ENCODE assay signal across 8 mouse cellular contexts in the genomic region with DNA sequence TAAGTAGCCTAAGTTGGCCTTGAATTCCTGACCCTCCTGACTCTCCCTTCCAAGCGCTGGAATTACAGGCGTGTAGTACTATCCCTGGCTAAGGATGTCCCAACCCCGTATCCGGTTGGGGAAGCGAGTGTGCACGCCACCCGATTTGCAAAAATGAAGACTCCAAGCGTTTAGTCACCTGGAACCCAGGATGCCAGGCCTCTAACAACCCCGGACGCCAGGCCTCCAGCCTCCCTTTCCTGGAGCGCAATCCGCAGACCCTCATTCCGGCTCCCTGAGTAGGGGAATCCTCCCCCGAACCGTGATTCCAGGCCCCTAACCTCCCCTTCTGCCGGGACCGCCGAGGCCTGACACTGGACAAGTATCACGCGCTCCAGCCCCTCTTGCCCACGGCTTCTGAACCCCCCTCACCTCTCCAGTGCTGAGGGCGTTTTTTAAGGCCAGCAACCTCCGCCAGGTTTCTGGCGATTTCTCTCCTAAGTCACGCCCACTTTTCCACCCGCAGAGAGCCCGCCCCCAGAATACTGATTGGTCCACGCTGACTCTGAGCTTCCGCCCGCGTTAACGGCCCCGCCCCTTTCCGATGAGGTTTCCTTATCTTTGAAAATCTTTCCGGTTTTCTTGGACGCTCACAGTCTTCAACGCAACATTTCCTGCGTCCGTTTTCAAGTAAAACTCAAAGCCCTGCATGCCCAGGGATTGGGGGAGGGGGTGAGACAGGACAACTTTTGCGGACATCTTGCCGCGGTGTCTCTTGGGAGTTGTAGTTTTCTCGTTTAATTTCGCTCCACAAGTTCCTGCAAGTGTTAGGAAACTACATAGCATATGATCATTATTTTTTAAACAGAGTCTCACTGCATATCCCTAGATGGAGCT. TPM values are rescaled to one million over a fixed set of nuclear protein-coding genes. Genes with fewer than 3 reads are reported as not detected.
DNase-seq lines count a peak whose midpoint lies in the region; ATAC-seq and TF ChIP-seq lines count a peak whose summit lies in the region.

A gene (minus strand): TSS at position 495 of the 876 bp plus-strand sequence.

- peak in 1 of 3 experiments; percentile 12; a peak in 1 of 6 replicates for TF ChIP-seq CTCF in MEL (IDR thresholded peaks at IDR 0.05 in 2 of 3, conservative IDR thresholded peaks at IDR 0.05 in 1 of 3; ENCODE audit: control insufficient read depth in 1 of 3, insufficient read depth in 1 of 3, low read depth in 2 of 3, low read length in 3 of 3, poor library complexity in 1 of 3, severe bottlenecking in 1 of 3)
- no peak for TF ChIP-seq CTCF in cerebellum, adult 2 months (IDR thresholded peaks at IDR 0.05; ENCODE audit: borderline replicate concordance, insufficient read depth, low read depth, low read length)

- H3K4me3 ChIP-seq in MEL (ENCODE audit: control insufficient read depth in 1 of 2, insufficient read depth in 1 of 2, low read depth in 2 of 2, low read length in 2 of 2), result peak within 1 kb of the TSS; percentile 72 to 87
- peak within 1 kb of the TSS; percentile 98 for H3K4me3 ChIP-seq in cerebellum, adult 2 months (replicated peaks; ENCODE audit: insufficient read depth, low read depth, low read length)
- H3K4me3 ChIP-seq in lung, embryonic 16.5 days (ENCODE audit: low read length), result peak within 1 kb of the TSS; percentile 89

- DNase-seq in MEL (ENCODE audit: low read depth, low spot score), result peak; percentile 98
- peak; percentile 91 to 93 for DNase-seq in cerebellum, adult 2 months
- DNase-seq in forelimb bud, embryonic 11.5 days (ENCODE audit: low read depth, low spot score), result peak; percentile 91
- peak; percentile 78 for DNase-seq in layer of hippocampus, adult 9-10 months (ENCODE audit: low spot score)
- DNase-seq in ovary, postnatal 10 days (ENCODE audit: low spot score), result peak; percentile 81
- peak; percentile 87 to 91 for DNase-seq in thymus, postnatal 10 days (ENCODE audit: low spot score in 2 of 2)

- ATAC-seq in hematopoietic stem cell, adult 5-6 weeks (replicated peaks in 1 of 2; ENCODE audit: insufficient read depth in 1 of 2, low FRiP score in 2 of 2, low TSS enrichment in 1 of 2, low read depth in 1 of 2, poor library complexity in 2 of 2, severe bottlenecking in 2 of 2), result peak; percentile 84 to 93
- ATAC-seq in lung, embryonic 16.5 days (ENCODE audit: low read depth), result peak; percentile 94

- peak within 1 kb of the TSS; percentile 91 for H3K4me2 ChIP-seq in lung, embryonic 16.5 days (ENCODE audit: low read depth, low read length)

- H3K4me1 ChIP-seq in MEL (ENCODE audit: control insufficient read depth in 1 of 2, insufficient read depth in 2 of 2, low read length in 2 of 2), result peaks cover 7 to 10% of the 10 kb centered on the region in 2 experiments
- peaks cover 18% of the 10 kb centered on the region for H3K4me1 ChIP-seq in cerebellum, adult 2 months (ENCODE audit: control insufficient read depth, insufficient read depth, low read length)
- H3K4me1 ChIP-seq in lung, embryonic 16.5 days (replicated peaks; ENCODE audit: control insufficient read depth, insufficient read depth, low read length), result peaks cover 8% of the 10 kb centered on the region

- under 1% methylated on average over 44 of the region's 44 CpGs for WGBS in cerebellum, adult 2 months
- under 1% methylated on average over 44 of the region's 44 CpGs for WGBS in lung, embryonic 16.5 days

- TF ChIP-seq POLR2A in MEL (IDR thresholded peaks at IDR 0.05; ENCODE audit: control insufficient read depth in 1 of 2, insufficient read depth in 1 of 2, low read depth in 1 of 2, low read length in 2 of 2, poor library complexity in 1 of 2), result peak; percentile 80 to 94
- TF ChIP-seq POLR2A in cerebellum, adult 2 months (IDR thresholded peaks at IDR 0.05; ENCODE audit: borderline replicate concordance, insufficient read depth, low read length), result peak; percentile 70; the same call in 1 of the 2 replicates

- TF ChIP-seq EP300 in MEL (IDR thresholded peaks at IDR 0.05; ENCODE audit: low read depth in 1 of 2, low read length in 2 of 2), result peak in 1 of 2 experiments; percentile 84; a peak in 3 of 4 replicates

- peak within 1 kb of the TSS; percentile 86 for H3K9ac ChIP-seq in MEL (ENCODE audit: control insufficient read depth, low read depth, low read length, poor library complexity, severe bottlenecking)
- peak within 1 kb of the TSS; percentile 92 for H3K9ac ChIP-seq in lung, embryonic 16.5 days (ENCODE audit: low read length)

- H3K79me2 ChIP-seq in MEL (ENCODE audit: control insufficient read depth, insufficient read depth, low read length, poor library complexity), result peaks cover 24% of the 10 kb centered on the region

- H3K27ac ChIP-seq in MEL (ENCODE audit: control insufficient read depth, low read depth, low read length), result peak within 1 kb of the TSS; percentile 95
- H3K27ac ChIP-seq in cerebellum, adult 2 months (ENCODE audit: insufficient read depth, low read length), result peak within 1 kb of the TSS; percentile 42
- H3K27ac ChIP-seq in lung, embryonic 16.5 days (ENCODE audit: low read length), result peak within 1 kb of the TSS; percentile 97

- TF ChIP-seq RAD21 in MEL (IDR thresholded peaks at IDR 0.05; ENCODE audit: low read depth, low read length), result no peak

- H3K9me3 ChIP-seq in MEL (replicated peaks; ENCODE audit: insufficient read depth, low read length), result no peaks in the 10 kb centered on the region
- no peaks in the 10 kb centered on the region for H3K9me3 ChIP-seq in lung, embryonic 16.5 days (ENCODE audit: control insufficient read depth, low read length)

- peaks cover 5 to 16% of the 10 kb centered on the region in 2 experiments for H3K36me3 ChIP-seq in MEL (ENCODE audit: control insufficient read depth in 1 of 2, insufficient read depth in 2 of 2, low read length in 2 of 2)
- peaks cover 11% of the 10 kb centered on the region for H3K36me3 ChIP-seq in lung, embryonic 16.5 days (ENCODE audit: control insufficient read depth, insufficient read depth, low read length)

- H3K27me3 ChIP-seq in MEL (ENCODE audit: control insufficient read depth in 1 of 2, insufficient read depth in 2 of 2, low read length in 2 of 2), result no peaks in the 10 kb centered on the region
- H3K27me3 ChIP-seq in cerebellum, adult 2 months (ENCODE audit: control insufficient read depth, insufficient read depth, low read length), result no peaks in the 10 kb centered on the region
- H3K27me3 ChIP-seq in lung, embryonic 16.5 days (ENCODE audit: control insufficient read depth, insufficient read depth, low read depth, low read length), result no peaks in the 10 kb centered on the region

TF ChIP-seq in MEL, 35 proteins besides CTCF, POLR2A, EP300 and RAD21 (continues in another document):
- TF ChIP-seq CHD1 (IDR thresholded peaks at IDR 0.05; ENCODE audit: low read depth, low read length), result no peak; the same call in 1 of the 2 replicates
- 0 out of 2 replicates have a peak, but pooled peaks have one; percentile 27 for TF ChIP-seq NRF1 (IDR thresholded peaks at IDR 0.05; ENCODE audit: insufficient read depth, low read depth, low read length, poor library complexity, severe bottlenecking)
- peak; percentile 75; the same call in 1 of the 2 replicates for TF ChIP-seq E2F4 (IDR thresholded peaks at IDR 0.05; ENCODE audit: borderline replicate concordance, low read depth, low read length)
- TF ChIP-seq USF2 (IDR thresholded peaks at IDR 0.05; ENCODE audit: borderline replicate concordance in 1 of 2, insufficient read depth in 1 of 2, low read depth in 1 of 2, low read length in 2 of 2), result no peak
- TF ChIP-seq ZC3H11A (IDR thresholded peaks at IDR 0.05; ENCODE audit: low read depth, low read length), result no peak
- TF ChIP-seq ZNF384 (IDR thresholded peaks at IDR 0.05; ENCODE audit: low read depth, low read length), result no peak
- no peak for TF ChIP-seq MAZ (IDR thresholded peaks at IDR 0.05; ENCODE audit: low read depth, low read length)
- peak; percentile 100 for TF ChIP-seq HCFC1 (IDR thresholded peaks at IDR 0.05; ENCODE audit: low read depth, low read length)
- TF ChIP-seq ZKSCAN1 (IDR thresholded peaks at IDR 0.05; ENCODE audit: low read depth, low read length), result no peak
- TF ChIP-seq ELF1 (IDR thresholded peaks at IDR 0.05; ENCODE audit: low read depth, low read length), result peak; percentile 82
- peak; percentile 86 for TF ChIP-seq GATA1 (IDR thresholded peaks at IDR 0.05; ENCODE audit: low read depth, low read length)
- TF ChIP-seq CHD2 (IDR thresholded peaks at IDR 0.05; ENCODE audit: low read length), result peak; percentile 86
- TF ChIP-seq MAFK (IDR thresholded peaks at IDR 0.05; ENCODE audit: borderline replicate concordance, low read depth, low read length), result no peak
- TF ChIP-seq NELFE (IDR thresholded peaks at IDR 0.05; ENCODE audit: low read depth, low read length), result peak; percentile 92
- TF ChIP-seq UBTF (IDR thresholded peaks at IDR 0.05; ENCODE audit: borderline replicate concordance, insufficient read depth, low read depth, low read length), result no peak
- no peak for TF ChIP-seq JUND (IDR thresholded peaks at IDR 0.05; ENCODE audit: low read depth, low read length)
- TF ChIP-seq ZMIZ1 (IDR thresholded peaks at IDR 0.05; ENCODE audit: low read depth, low read length), result peak; percentile 95
- no peak; the same call in 1 of the 2 replicates for TF ChIP-seq MYC (IDR thresholded peaks at IDR 0.05; ENCODE audit: low read depth, low read length)
- 0 out of 2 replicates have a peak, but pooled peaks have one; percentile 52 for TF ChIP-seq MYB (IDR thresholded peaks at IDR 0.05; ENCODE audit: low read depth, low read length)
- no peak for TF ChIP-seq POLR2AphosphoS5 (IDR thresholded peaks at IDR 0.05; ENCODE audit: borderline replicate concordance, low read depth, low read length)
- no peak for TF ChIP-seq MAX (IDR thresholded peaks at IDR 0.05; ENCODE audit: low read length)
- no peak for TF ChIP-seq GABPA (IDR thresholded peaks at IDR 0.05; ENCODE audit: low read depth, low read length)
- TF ChIP-seq KAT2A (conservative IDR thresholded peaks at IDR 0.05; ENCODE audit: low read depth, low read length), result peak; percentile 86
- no peak for TF ChIP-seq MEF2A (IDR thresholded peaks at IDR 0.05; ENCODE audit: extremely low read depth, insufficient replicate concordance, low read depth, low read length, poor library complexity, severe bottlenecking)
- TF ChIP-seq BHLHE40 (IDR thresholded peaks at IDR 0.05; ENCODE audit: borderline replicate concordance, low read depth, low read length), result peak; percentile 64
- TF ChIP-seq TCF12 (IDR thresholded peaks at IDR 0.05; ENCODE audit: low read depth, low read length), result peak; percentile 33
- peak; percentile 87 for TF ChIP-seq ETS1 (IDR thresholded peaks at IDR 0.05; ENCODE audit: low read depth, low read length)

RNA-seq across cellular contexts. Expression of the gene that starts here (rescaled TPM):
- 196 and 224 TPM in 2 replicates for total RNA-seq in MEL (2012; rRNA removed)
- polyA plus RNA-seq in MEL (2012; ENCODE audit: insufficient read depth in 1 of 2, insufficient read length in 2 of 2, low read depth in 1 of 2, low replicate concordance in 2 of 2, missing spikeins in 1 of 2), result 100 to 1,000 TPM in 1 of 2 experiments, 10 to 100 TPM in 1; 92.3 to 343 TPM
- 136 and 150 TPM in 2 replicates for polyA plus RNA-seq in cerebellum, adult 2 months (2012; rRNA removed)
- total RNA-seq in hematopoietic stem cell, adult 5-6 weeks (2017), result 255 and 378 TPM in 2 replicates
- 254 and 266 TPM in 2 replicates for polyA plus RNA-seq in lung, embryonic 16.5 days (2015; fragmentation: Nextera tagmentation; extraction: Ambion mirVana)

Comparison
In these comparisons a context has a peak if more than half of its experiments do, and no peak if none do; other contexts are left out.
1. Peak in every context shown above with its lines: DNase-seq, ATAC-seq, H3K4me3 ChIP-seq and H3K27ac ChIP-seq.
2. H3K27ac ChIP-seq: peak in every context shown above with its lines; median percentile 97 in lung, embryonic 16.5 days; 95 in MEL; 42 in cerebellum, adult 2 months.